Mouse (Mus musculus) stomach, postnatal 0 days (tissue): ENCODE results near the gene Cd68.
A peak's percentile ranks its signal among the peaks of the same experiment; 100 is the strongest.

Source experiments
- CTCF ChIP-seq: IDR thresholded peaks from 2 replicates; pipeline ENCODE4 v1.5.1; 2016; ENCODE audit warnings: antibody characterized with exemption, low read depth, mild to moderate bottlenecking, moderate library complexity
- EP300 ChIP-seq: optimal IDR thresholded peaks from 2 replicates; pipeline ENCODE3; 2016; ENCODE audit warnings: antibody characterized with exemption

GRCm38 (mm10) chr11:69628286-69628685, 37.7 kb downstream of the Cd68 start:
- TF ChIP-seq CTCF (peak; percentile 98), EP300 (no peak)
